Mouse (Mus musculus) CH12.LX (cell line): ENCODE measurements around the gene Osgep. TPM values are rescaled to one million over a fixed set of nuclear protein-coding genes. Genes with fewer than 3 reads are reported as not detected.

ENCODE experiments used
- DNase-seq: peaks from one replicate; pipeline ENCODE4 v3.0.0-alpha.2; 2013; ENCODE audit errors: extremely low read depth
- H3K27ac ChIP-seq: 2 replicates; pipeline ENCODE4 v1.5.1; 2012; ENCODE audit warnings: low read depth, mild to moderate bottlenecking, control low read depth, moderate library complexity; ENCODE audit not compliant: insufficient read depth
- H3K27me3 ChIP-seq: replicated peaks from 2 replicates; pipeline ENCODE3; 2012; ENCODE audit warnings: inconsistent platforms
- H3K36me3 ChIP-seq, 2 experiments: replicated peaks in 1 of 2; 2 replicates each; pipeline versions ENCODE3 to v1.6.1; 2012; ENCODE audit warnings: inconsistent platforms in 1 of 2, low read length in 1 of 2, mild to moderate bottlenecking in 1 of 2, mixed read lengths in 1 of 2, moderate library complexity in 1 of 2; ENCODE audit not compliant: control insufficient read depth in 1 of 2, insufficient read depth in 1 of 2
- H3K4me1 ChIP-seq, 2 experiments: 2 replicates each; pipeline ENCODE4 v1.6.1; 2012; ENCODE audit warnings: inconsistent platforms in 1 of 2, moderate library complexity in 1 of 2; ENCODE audit not compliant: insufficient read depth in 2 of 2, control insufficient read depth in 1 of 2
- H3K4me2 ChIP-seq: 2 replicates; pipeline ENCODE4 v1.6.1; 2012; ENCODE audit warnings: low read depth, mild to moderate bottlenecking, control low read depth; ENCODE audit not compliant: poor library complexity, insufficient read depth, severe bottlenecking
- H3K4me3 ChIP-seq, 3 experiments: fragments of 150-350 bp in 1 of 3; sonication (generic) in 1 of 3; replicated peaks in 1 of 3; 2 replicates each; pipeline versions ENCODE3 to v1.5.1; 2011 to 2012; ENCODE audit warnings: low read depth in 2 of 3, low read length in 2 of 3, mild to moderate bottlenecking in 2 of 3, moderate library complexity in 2 of 3, control low read depth in 1 of 3, improper control_type of control experiment in 1 of 3, inconsistent platforms in 1 of 3, mixed read lengths in 1 of 3; ENCODE audit not compliant: poor library complexity in 1 of 3
- H3K79me2 ChIP-seq: replicated peaks from 2 replicates; pipeline ENCODE4 v1.6.1; 2012; ENCODE audit warnings: mild to moderate bottlenecking, moderate library complexity; ENCODE audit not compliant: control insufficient read depth, poor library complexity, insufficient read depth, severe bottlenecking; ENCODE audit errors: extremely low read depth
- H3K9ac ChIP-seq: 2 replicates; pipeline ENCODE4 v1.6.1; 2012; ENCODE audit warnings: low read depth, mild to moderate bottlenecking, control low read depth, moderate library complexity; ENCODE audit not compliant: insufficient read depth
- H3K9me3 ChIP-seq: replicated peaks from 2 replicates; pipeline ENCODE3; 2012; ENCODE audit warnings: low read length, inconsistent platforms, mixed read lengths
- CHD1 ChIP-seq: IDR thresholded peaks from 2 replicates; pipeline ENCODE4 v1.6.1; 2012; ENCODE audit warnings: low read depth, low read length, improper control_type of control experiment, inconsistent platforms
- EP300 ChIP-seq: IDR thresholded peaks from 2 replicates; pipeline ENCODE4 v1.6.1; 2011; ENCODE audit warnings: low read length, improper control_type of control experiment
- GABPA ChIP-seq: IDR thresholded peaks from 2 replicates; pipeline ENCODE4 v1.6.1; 2012; ENCODE audit warnings: low read depth, low read length, improper control_type of control experiment, inconsistent platforms; ENCODE audit not compliant: insufficient replicate concordance
- HCFC1 ChIP-seq: IDR thresholded peaks from 2 replicates; pipeline ENCODE4 v1.6.1; 2012; ENCODE audit warnings: low read depth, mild to moderate bottlenecking, inconsistent platforms, low read length, improper control_type of control experiment
- JUN ChIP-seq: IDR thresholded peaks from 2 replicates; pipeline ENCODE4 v1.6.1; 2011; ENCODE audit warnings: low read depth, mild to moderate bottlenecking, low read length, improper control_type of control experiment, moderate library complexity; ENCODE audit not compliant: insufficient read depth
- KAT2A ChIP-seq: IDR thresholded peaks from 2 replicates; pipeline ENCODE4 v1.6.1; 2012; ENCODE audit warnings: low read length, improper control_type of control experiment, inconsistent platforms; ENCODE audit not compliant: insufficient replicate concordance
- MAFK ChIP-seq: IDR thresholded peaks from 2 replicates; pipeline ENCODE4 v1.6.1; 2011; ENCODE audit warnings: low read length, improper control_type of control experiment; ENCODE audit not compliant: insufficient replicate concordance
- MEF2A ChIP-seq: IDR thresholded peaks from 2 replicates; pipeline ENCODE4 v1.6.1; 2014; ENCODE audit warnings: low read depth, mild to moderate bottlenecking, inconsistent platforms, low read length, improper control_type of control experiment, borderline replicate concordance
- MXI1 ChIP-seq: IDR thresholded peaks from 2 replicates; pipeline ENCODE4 v1.6.1; 2011; ENCODE audit warnings: mild to moderate bottlenecking, low read depth, low read length, improper control_type of control experiment
- NELFE ChIP-seq: IDR thresholded peaks from 2 replicates; pipeline ENCODE4 v1.6.1; 2011; ENCODE audit warnings: low read depth, low read length, improper control_type of control experiment
- NRF1 ChIP-seq: IDR thresholded peaks from 2 replicates; pipeline ENCODE4 v1.6.1; 2014; ENCODE audit warnings: low read depth, mild to moderate bottlenecking, inconsistent platforms, low read length, improper control_type of control experiment, moderate library complexity
- SIN3A ChIP-seq: IDR thresholded peaks from 2 replicates; pipeline ENCODE4 v1.6.1; 2012; ENCODE audit warnings: low read length, improper control_type of control experiment, inconsistent platforms
- SMC3 ChIP-seq: IDR thresholded peaks from 2 replicates; pipeline ENCODE4 v1.6.1; 2011; ENCODE audit warnings: low read depth, low read length, improper control_type of control experiment
- TBP ChIP-seq: conservative IDR thresholded peaks from 2 replicates; pipeline ENCODE4 v1.6.1; 2011; ENCODE audit warnings: low read depth, low read length, improper control_type of control experiment
- USF1 ChIP-seq: IDR thresholded peaks from 2 replicates; pipeline ENCODE4 v1.6.1; 2014; ENCODE audit warnings: low read depth, mild to moderate bottlenecking, inconsistent platforms, low read length, improper control_type of control experiment
- ZC3H11A ChIP-seq: IDR thresholded peaks from 2 replicates; pipeline ENCODE4 v1.6.1; 2012; ENCODE audit warnings: low read depth, mild to moderate bottlenecking, inconsistent platforms, low read length, improper control_type of control experiment
- ZKSCAN1 ChIP-seq: IDR thresholded peaks from 2 replicates; pipeline ENCODE4 v1.6.1; 2012; ENCODE audit warnings: low read depth, inconsistent platforms, low read length, improper control_type of control experiment, borderline replicate concordance
- dilution Hi-C: fragments of 300-500 bp; cut with MboI; formaldehyde crosslinking; loops from 2 replicates; pipeline ENCODE4 v1.14.3; 2020; ENCODE audit warnings: low sequenced_read_pairs; ENCODE audit not compliant: extremely low pct_unique_long_range_greater_than_20kb, extremely low pct_ligation_motif_present
- in situ Hi-C: fragments of 300-500 bp; cut with MboI; formaldehyde crosslinking; loops from 3 replicates; pipeline ENCODE4 v1.14.3; 2019; ENCODE audit warnings: low sequenced_read_pairs, low pct_ligation_motif_present, low pct_unique_long_range_greater_than_20kb, mixed read lengths
- polyA plus RNA-seq: library from polyadenylated mRNA; unstranded; fragments of >175 nt; gene quantifications from 2 replicates; pipeline ENCODE4 v1.2.1, GENCODE M21; 2012; ENCODE audit warnings: low read depth; ENCODE audit not compliant: insufficient read length
- total RNA-seq, 2 experiments: library from RNA; depleted of rRNA; stranded (reverse); fragments of 300-350 nt in 1 of 2; fragments of >200 nt in 1 of 2; gene quantifications; 2 replicates each; pipeline ENCODE4 v1.2.3; 2012 to 2014

Osgep gene
- total and polyA plus RNA-seq, 3 experiments, result 41.7 to 88.7 (median 48.4) TPM

GRCm38 (mm10) chr14:50897374-50897765, 27.3 kb downstream of the Osgep start, which contains the start of gene Klhl33:
TSS of gene Klhl33 (minus strand) at chr14:50897507.
- in situ Hi-C loops (no loop called here), dilution Hi-C loops (no loop called here)
- no peak within 1 kb of the TSS for H3K9ac ChIP-seq
- no peak within 1 kb of the TSS for H3K27ac ChIP-seq
- no peaks in the 10 kb centered on the region for H3K27me3 ChIP-seq
- no peak within 1 kb of the TSS for H3K4me2 ChIP-seq
- H3K79me2 ChIP-seq, result no peaks in the 10 kb centered on the region
- TF ChIP-seq ZC3H11A (no peak), EP300 (no peak), USF1 (no peak), NELFE (no peak), HCFC1 (no peak), TBP (no peak)
- H3K36me3 ChIP-seq, result no peaks in the 10 kb centered on the region
- peaks cover 4% of the 10 kb centered on the region in 2 experiments for H3K4me1 ChIP-seq
- no peak for DNase-seq
- H3K9me3 ChIP-seq, result peaks cover 5% of the 10 kb centered on the region
- H3K4me3 ChIP-seq, result no peak within 1 kb of the TSS

GRCm38 (mm10) chr14:50896747-50897373, 27.8 kb downstream of the Osgep start:
- peaks cover 4 to 6% of the 10 kb centered on the region in 2 experiments for H3K4me1 ChIP-seq
- in situ Hi-C loops (no loop called here), dilution Hi-C loops (no loop called here)
- H3K4me2 ChIP-seq, result no peak overlapping the region
- no peak overlapping the region for H3K27ac ChIP-seq
- no peaks in the 10 kb centered on the region for H3K79me2 ChIP-seq
- TF ChIP-seq NRF1 (no peak), MXI1 (no peak), ZKSCAN1 (no peak), SIN3A (no peak), MEF2A (no peak), MAFK (no peak), GABPA (no peak), CHD1 (no peak), KAT2A (no peak), JUN (no peak), TBP (no peak), SMC3 (no peak)
- H3K36me3 ChIP-seq, result no peaks in the 10 kb centered on the region
- H3K9ac ChIP-seq, result no peak overlapping the region
- no peak for DNase-seq
- peaks cover 5% of the 10 kb centered on the region for H3K9me3 ChIP-seq
- no peak overlapping the region for H3K4me3 ChIP-seq
- H3K27me3 ChIP-seq, result no peaks in the 10 kb centered on the region
